Mouse (Mus musculus): ENCODE measurements around the gene Ckm.

DNA sequence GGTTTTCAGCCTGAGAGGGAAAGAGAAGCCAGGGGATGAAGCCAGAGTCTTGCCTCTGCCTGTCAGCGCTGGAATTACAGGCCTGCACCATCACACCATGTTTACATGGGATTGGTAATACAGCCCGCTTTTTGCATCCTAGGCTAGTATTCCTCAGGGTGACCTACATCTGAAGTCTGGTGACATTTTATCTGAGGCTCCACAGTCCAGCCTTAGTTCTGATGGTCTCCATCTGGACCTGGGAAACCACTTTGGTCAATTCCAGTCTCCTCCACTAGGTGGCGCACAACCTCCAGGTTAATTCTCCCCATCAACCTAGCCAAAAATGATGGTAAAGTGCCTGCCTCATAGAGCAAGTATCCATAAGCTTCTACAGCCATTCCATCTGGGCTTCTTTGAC lies 38.8 kb downstream of the Ckm start:
- TF ChIP-seq CTCF (IDR thresholded peaks at IDR 0.05; ENCODE audit: low read depth) (peak; percentile 91), EP300 (IDR thresholded peaks at IDR 0.05; ENCODE audit: low read depth) (no peak)

Measured in liver, embryonic 14.5 days (tissue).